Mouse (Mus musculus) layer of hippocampus, adult 9-11 months (tissue): ENCODE measurements around the gene Lpcat2.

ENCODE experiments used
- DNase-seq: peaks from one replicate; pipeline ENCODE4 v3.0.0; 2022

Gene Lpcat2

DNA sequence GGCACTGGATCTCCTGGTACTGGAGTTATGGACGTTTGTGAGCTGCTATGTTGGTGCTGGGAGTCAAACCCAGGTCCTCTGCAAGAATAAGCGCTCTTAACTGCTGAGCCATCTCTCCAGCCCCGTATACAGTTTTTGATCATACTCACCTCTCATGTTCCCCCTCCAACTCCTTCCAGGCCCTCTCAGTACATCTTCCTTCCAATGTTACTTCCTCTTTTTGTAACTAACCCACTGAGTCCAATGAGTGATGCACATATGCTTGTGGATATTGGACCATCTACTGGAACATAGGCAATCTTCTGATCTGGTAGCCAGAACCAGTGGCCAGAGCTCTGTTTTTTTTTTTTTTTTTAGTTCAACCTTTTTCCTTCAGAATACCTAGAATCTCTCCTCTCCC is 60.9 kb downstream of the Lpcat2 start:
- no peak for DNase-seq

DNA sequence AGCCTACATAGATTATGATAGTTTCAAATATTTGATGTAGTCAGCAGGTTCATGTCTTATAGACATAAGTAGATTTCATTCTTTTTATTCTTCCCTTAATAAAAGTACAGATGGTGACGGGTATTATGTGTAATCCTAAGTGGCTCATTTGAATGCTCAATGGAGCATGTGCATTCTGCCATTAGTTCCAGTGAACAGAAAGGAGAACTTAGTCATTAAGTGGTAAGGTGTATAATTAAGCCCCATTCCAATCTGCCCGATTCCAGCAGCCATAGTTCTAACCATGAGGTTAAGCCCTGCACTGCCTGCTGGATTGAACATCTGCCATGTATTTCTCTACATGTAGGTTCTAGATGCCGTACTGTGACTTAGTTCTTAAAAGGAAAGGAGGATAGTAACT is 66.6 kb downstream of the Lpcat2 start:
- no peak for DNase-seq

DNA sequence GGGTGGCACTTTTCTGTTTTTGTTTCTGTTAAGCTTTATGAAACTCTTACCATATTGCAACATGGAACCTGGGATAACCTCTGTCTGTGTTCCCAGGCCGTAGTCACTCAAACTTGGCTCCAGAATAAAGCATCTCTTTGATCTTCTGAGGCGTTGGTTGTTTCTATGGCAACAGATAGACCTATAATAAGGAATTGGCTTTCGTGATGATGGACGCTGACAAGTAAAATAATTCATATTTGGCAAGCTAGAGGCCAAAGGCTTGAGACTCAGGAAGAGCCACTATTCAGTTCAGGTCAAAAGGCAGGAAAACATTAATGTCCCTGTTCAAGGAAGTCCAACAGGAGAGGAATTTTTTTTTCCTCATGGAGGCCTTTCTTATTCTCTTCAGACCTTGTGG is 73.8 kb downstream of the Lpcat2 start:
- no peak for DNase-seq

DNA sequence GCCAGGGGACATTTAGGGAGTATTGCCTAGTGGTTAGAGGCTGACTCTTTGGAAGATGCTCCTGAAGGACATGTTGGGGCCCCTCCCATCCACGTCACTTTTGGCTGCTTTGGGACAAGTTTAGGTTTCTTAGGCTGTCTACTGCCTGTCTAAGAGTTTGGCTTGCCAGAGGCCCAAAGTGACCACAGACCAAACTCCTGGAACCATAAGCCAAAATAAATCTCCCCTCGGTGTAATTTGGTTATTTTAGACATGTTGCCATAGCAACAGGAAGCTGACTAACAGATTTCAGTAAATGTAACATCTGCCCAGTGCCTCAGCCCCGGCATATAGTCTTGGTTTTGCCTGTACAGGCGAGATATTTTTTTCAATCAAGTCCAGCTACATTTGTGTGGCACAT is 82.9 kb downstream of the Lpcat2 start:
- no peak for DNase-seq

DNA sequence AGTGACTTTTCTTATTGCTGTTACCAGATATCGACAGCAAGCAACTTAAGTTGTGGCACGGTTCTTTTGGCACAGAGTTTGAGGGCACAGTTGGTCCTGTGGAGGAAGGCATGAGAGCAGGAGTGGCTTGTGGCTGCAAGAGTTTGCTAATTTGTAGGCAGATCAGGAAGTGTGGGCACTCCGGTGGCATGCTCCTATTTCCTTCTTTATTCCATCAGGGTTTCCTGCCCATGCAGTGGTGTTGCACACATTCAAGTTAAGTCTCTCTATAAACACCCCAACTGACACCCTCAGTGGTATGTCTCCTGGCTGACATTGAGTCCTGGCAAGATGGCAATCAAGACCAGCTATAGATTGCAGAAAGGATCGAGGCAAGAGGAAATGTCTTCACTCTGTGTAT is 93.9 kb downstream of the Lpcat2 start:
- no peak for DNase-seq

DNA sequence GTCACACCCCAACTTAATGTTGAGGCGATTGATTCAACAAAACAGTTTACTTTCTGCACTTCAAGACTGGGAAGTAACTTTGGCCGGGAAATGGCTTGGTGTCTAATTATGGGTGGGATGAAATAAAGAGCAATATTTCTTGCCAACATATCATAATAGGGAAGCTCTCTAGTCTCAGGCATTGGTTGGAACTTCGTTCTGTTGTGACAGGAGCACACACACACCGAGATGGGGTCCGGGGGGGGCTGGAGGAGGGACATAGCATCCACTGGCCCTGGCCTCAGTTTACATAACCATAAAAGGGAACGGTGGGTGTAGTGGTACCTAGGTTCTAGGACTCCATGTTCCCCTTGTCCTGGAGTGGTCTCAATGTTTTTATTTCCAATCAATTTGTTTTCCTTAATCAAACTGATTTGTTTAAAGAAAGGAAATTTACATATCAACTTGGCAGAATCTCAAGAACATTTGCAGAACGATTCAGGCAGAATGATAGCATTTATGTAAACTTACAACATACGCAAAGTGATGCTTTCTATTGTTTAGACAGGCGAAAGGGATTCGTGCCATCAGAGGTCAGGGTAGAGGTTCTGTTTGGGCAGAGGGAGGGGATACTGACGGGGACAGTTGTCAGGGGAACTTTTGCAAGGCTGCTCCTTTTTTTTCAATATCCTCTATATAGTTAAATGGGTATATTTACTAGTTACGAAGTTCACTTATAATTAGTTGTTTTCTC is 95.7 kb downstream of the Lpcat2 start:
- DNase-seq, result no peak

DNA sequence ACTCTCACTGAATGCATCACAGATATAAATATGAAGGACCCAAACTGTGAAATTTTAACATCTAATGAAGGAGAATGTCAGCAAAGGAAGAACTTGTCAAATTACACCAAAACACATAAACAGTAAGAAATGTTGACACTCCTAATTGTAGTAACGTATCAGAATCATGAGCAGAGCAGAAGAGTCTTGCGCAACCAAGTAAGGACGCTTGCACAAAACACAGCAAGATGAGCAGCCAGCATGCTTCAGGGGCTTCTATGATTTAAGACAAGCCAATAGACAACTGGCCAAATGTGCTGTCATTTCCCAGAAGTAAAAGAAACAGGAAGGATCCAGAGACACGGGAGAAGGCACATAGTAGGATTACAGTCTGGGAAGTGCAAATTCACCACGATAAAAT is 98.9 kb downstream of the Lpcat2 start:
- DNase-seq, result no peak

DNA sequence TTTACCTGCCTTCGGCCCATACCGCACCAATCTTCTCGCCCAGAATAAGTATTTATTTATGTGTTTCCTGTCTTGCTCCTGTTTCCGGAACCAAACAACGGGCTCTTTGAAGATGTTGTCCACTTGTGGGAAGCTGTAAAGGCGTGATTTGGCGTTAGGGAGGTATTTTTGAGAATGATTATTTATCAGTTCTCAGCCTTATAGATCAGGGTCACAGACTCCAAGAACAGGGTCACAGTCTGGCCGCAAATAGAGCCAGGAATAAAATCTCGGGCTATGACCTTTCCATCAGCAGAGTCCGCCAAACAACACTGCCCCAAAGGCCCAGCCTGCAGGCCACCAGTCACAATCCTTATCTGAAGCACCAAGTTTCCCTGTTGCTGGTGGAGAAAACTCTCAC is 104.6 kb downstream of the Lpcat2 start, which contains the start of gene Slc6a2:
Gene Slc6a2, plus strand, starts transcription at position 301 of the 400 bp plus-strand sequence.
- no peak for DNase-seq

DNA sequence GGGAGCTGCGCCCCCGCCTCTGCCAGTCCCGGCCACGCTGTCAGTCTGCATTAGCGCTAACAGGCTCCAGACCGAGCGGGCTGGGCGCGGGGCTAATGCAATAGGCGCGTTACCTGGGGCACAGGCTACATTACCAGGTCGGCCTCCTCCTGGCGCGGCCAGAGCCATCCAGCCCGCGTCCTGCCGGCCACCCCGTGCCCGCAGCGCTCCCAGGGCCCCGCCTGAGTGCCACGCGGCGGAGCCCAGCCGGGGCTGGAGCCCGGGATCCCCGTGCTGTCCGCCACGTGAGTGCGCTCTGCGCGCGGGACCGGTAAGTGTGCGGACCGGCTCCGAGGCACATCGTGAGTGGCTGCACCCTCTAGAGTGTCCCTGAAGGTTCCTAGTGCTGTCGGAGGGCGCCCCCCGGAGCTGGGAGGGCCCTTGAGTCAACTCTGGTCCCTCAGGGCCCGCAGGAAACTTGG is 105.3 kb downstream of the Lpcat2 start:
- DNase-seq, result no peak

DNA sequence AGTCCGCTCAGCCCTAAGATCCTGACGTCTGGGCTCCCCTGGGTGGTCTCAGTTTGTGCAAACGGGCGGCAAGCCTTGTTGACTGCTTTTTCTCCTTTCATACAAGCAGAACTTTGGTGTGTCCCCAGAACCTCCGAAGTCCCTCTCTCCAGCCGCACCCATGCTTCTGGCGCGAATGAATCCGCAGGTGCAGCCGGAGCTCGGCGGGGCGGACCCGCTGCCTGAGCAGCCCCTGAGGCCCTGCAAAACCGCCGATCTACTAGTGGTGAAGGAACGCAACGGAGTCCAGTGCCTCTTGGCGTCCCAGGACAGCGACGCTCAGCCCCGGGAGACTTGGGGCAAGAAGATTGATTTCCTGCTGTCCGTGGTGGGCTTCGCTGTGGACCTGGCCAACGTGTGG is 105.9 kb downstream of the Lpcat2 start:
- DNase-seq, result no peak

DNA sequence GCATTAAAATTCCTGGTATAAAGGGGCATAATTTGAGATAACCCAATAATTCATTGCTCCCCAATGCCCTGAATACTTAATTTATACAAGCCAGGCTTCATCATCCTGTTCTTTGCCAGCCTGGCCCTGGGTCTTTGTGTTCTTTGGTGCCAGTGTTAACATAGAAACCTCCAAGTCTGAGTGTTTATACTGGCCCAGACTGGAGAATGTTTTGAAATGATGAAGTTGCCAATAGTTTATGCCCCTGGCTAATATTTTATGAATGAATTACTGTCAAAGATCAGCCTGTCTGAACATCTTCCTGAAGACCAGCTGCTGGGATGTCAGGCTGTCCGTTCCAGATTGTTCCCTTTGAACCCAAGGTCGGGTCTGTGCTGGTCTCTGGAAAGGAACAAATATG is 109.4 kb downstream of the Lpcat2 start:
- DNase-seq, result no peak
